Mouse (Mus musculus) bone marrow, adult 2 months (tissue): ENCODE data around the gene Troap. TPM values are rescaled to one million over a fixed set of nuclear protein-coding genes. Genes with fewer than 3 reads are reported as not detected.

ENCODE experiments used
- H3K27ac ChIP-seq: fragments of 200-500 bp; 2 replicates; pipeline ENCODE4 v1.5.1; 2012; ENCODE audit warnings: low read depth, mild to moderate bottlenecking, control low read depth, inconsistent platforms, low read length; ENCODE audit not compliant: control insufficient read depth, poor library complexity, insufficient read depth
- H3K4me1 ChIP-seq: fragments of 200-500 bp; 2 replicates; pipeline ENCODE4 v1.6.1; 2011; ENCODE audit warnings: low read length; ENCODE audit not compliant: control insufficient read depth, insufficient read depth
- H3K4me3 ChIP-seq: fragments of 200-500 bp; replicated peaks from 2 replicates; pipeline ENCODE3; 2011; ENCODE audit warnings: mild to moderate bottlenecking, low read depth, low read length, control low read depth; ENCODE audit not compliant: control insufficient read depth
- CTCF ChIP-seq: fragments of 200-500 bp; IDR thresholded peaks from 2 replicates; pipeline ENCODE4 v1.5.1; 2011; ENCODE audit warnings: low read length, control low read depth; ENCODE audit not compliant: control insufficient read depth, insufficient read depth
- POLR2A ChIP-seq: fragments of 200-500 bp; IDR thresholded peaks from 2 replicates; pipeline ENCODE4 v1.6.1; 2011; ENCODE audit warnings: low read depth, mild to moderate bottlenecking, control low read depth, low read length, borderline replicate concordance; ENCODE audit not compliant: control insufficient read depth
- WGBS: fragments of 180-500 bp; shearing (Covaris S2); methylation state at CpG from one replicate; pipeline ENCODE4 v1.1.7; 2018; 5-methylcytosine and 5-hydroxymethylcytosine counted together
- polyA plus RNA-seq: library from polyadenylated mRNA; stranded (reverse); fragments of >200 nt; gene quantifications from 2 replicates; pipeline ENCODE4 v1.2.4, GENCODE M21; 2011; ENCODE audit warnings: low replicate concordance; ENCODE audit not compliant: missing spikeins, insufficient read depth, insufficient read length

Gene Troap
- polyA plus RNA-seq, 1 experiment, result 103 TPM

DNA sequence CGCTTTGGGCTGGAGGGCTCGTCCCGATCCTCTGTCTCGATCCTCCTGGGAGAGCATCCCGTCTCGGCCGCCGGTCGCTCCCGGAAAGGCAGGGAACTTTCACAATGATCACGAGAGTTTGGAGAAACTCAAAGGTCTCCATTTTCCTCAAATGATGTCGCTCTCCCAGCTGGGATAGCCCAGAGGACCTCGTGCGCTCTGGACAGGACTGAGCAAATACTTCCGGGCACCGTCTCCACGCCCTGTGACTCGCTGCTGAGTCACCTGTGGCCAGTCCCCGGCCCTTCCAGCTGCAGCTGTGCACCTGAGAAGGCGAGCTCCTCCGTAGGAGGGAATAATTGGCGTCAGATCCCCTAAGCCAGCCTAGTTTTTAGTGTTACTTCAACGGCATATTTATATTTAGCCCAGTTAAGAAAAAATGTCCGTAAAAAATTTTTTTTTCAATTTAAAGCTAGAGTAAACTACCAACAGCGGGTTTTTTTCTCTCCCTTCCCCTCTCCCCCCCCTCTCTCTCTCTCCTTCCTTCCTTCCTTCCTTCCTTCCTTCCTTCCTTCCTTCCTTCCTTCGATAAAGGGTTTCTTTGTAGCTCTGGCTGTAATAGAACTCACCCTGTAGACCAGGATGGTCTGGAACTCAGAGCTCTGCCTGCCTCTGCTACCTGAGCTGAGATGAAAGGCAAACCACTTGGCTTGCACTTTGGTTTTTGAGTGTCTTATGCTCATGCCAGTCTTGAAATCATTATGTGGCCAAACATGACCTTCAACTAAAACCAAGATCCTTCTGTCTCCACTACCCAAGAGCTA lies 43.6 kb upstream of the Troap start:
- TF ChIP-seq CTCF, result no peak
- TF ChIP-seq POLR2A, result peak; percentile 57
- Histone ChIP-seq H3K4me3 (peak overlapping the region; percentile 88), H3K4me1 (no peaks in the 10 kb centered on the region; the same call in 1 of the 2 replicates), H3K27ac (peak overlapping the region; percentile 98)
- WGBS, result under 1% methylated on average over 26 of the region's 26 CpGs

DNA sequence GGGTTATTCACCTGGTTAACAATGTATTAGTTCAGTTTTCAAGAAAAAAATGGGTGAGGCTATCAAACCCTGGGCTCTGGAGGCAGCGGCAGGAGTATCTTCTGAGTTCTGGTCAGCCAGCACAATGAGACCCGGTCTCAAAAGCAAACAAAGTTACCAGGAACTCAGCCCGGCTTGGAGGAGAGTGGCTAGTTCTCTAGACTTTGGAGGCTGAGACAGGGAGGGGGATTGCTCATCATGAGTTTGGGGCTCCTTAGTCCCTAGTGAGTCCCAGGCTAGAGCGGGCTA lies 43.0 kb upstream of the Troap start:
- WGBS, result 38% methylated on average over 4 of the region's 4 CpGs
- TF ChIP-seq POLR2A, result no peak
- no peak for TF ChIP-seq CTCF
- Histone ChIP-seq H3K4me1 (no peaks in the 10 kb centered on the region; the same call in 1 of the 2 replicates), H3K27ac (peak overlapping the region; percentile 40; the same call in 1 of the 2 replicates), H3K4me3 (peak overlapping the region; percentile 88)

DNA sequence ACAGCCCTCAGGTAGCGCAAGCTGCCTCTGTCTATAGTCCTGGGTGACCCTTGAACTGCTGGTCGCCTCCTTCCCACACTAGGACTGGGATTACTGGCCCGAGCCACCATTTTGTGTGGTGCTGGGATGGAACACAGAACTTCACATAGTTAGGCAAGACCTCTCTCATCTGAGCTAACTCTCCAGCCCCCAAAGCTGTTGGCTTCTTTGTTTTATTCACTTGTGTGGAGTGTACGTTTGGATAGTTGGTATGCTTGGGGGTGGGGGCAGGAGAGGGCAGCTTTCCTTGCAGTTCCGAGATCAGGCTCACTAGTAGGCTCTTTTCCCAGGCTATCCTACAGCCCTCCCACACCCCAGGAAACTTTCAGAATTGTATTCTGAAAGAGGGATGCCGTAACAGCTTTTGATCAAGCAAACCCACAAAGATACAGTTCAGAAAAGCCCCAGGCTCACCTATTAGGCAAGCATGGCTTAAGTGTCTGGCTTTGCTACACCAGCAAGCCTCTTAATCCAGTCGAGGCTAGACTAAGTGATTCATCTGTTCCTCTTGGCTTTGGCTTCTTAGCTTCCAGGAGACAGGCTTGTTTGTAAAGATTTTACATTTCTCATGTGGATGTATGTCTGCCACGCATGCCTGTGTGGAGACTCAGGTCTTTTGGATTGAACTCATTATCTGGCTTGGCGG lies 42.2 kb upstream of the Troap start:
- TF ChIP-seq POLR2A, result no peak
- no peak for TF ChIP-seq CTCF
- H3K4me3 ChIP-seq, result peak overlapping the region; percentile 64
- H3K27ac ChIP-seq, result peak overlapping the region; percentile 35
- 45% methylated on average over 9 of the region's 9 CpGs for WGBS
- H3K4me1 ChIP-seq, result no peaks in the 10 kb centered on the region; the same call in none of the 2 replicates

DNA sequence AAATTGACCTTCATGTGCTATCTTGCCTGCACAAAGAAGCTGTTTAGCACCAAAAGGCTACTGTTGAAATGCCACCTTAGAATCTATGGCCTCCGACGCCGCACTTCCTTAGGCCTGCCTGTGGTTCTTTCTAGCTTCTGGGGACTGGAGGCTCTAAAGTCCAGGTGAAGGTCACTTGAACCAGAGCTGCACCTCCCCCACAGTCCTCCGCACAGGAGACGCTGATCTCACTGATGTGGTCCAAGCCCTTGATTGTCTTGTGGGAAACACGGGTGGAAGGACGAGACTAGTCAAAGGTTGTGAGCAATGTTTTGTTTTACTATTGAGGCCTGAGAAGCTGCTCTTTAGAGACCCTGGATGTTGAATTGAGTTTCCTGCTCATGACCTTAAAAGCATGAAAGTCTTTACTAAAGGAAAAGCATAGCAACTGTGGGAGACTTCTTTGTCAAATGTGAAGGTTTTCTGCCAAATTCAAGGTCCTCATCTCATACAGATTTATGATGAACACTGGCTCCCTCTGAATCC lies 41.6 kb upstream of the Troap start:
- Histone ChIP-seq H3K4me3 (peak overlapping the region; percentile 64), H3K27ac (peak overlapping the region; percentile 35), H3K4me1 (no peaks in the 10 kb centered on the region; the same call in none of the 2 replicates)
- no peak for TF ChIP-seq CTCF
- no peak for TF ChIP-seq POLR2A
- 35% methylated on average over 7 of the region's 7 CpGs for WGBS

DNA sequence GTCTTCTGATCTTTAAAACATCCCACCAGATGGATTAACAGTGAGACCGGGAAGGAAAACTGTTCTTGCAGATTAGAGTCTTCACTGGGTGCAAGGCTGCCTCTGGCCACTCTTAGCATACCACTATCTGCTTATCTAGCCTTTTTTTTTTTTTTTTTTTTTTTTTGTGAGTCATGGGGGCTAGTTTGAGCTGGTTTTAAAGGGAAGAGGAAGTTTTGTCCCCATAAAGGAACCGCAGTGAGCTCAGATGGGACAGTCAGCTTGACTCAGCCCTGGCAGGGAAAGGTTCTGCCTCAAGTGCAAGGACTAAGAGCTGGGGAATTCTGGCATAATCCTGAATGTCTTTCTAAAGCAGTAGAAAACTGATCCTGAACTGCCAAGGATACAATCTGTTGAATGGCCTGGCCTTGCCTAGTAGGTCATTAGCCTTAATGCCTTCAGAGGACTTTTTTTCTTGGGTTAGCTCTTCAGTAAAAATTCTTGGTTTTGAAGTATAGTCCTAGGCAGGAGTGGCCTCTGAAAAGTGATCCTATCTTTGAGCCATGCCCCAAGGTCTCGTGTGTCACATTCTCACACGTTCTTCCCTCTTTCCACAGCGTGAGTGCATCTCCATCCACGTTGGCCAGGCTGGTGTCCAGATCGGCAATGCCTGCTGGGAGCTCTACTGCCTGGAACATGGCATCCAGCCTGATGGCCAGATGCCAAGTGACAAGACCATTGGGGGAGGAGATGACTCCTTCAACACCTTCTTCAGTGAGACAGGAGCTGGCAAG lies 40.7 kb upstream of the Troap start:
- Histone ChIP-seq H3K4me3 (no peak overlapping the region), H3K4me1 (no peaks in the 10 kb centered on the region; the same call in none of the 2 replicates), H3K27ac (no peak overlapping the region; the same call in 1 of the 2 replicates)
- 53% methylated on average over 7 of the region's 7 CpGs for WGBS
- no peak for TF ChIP-seq CTCF
- no peak for TF ChIP-seq POLR2A

DNA sequence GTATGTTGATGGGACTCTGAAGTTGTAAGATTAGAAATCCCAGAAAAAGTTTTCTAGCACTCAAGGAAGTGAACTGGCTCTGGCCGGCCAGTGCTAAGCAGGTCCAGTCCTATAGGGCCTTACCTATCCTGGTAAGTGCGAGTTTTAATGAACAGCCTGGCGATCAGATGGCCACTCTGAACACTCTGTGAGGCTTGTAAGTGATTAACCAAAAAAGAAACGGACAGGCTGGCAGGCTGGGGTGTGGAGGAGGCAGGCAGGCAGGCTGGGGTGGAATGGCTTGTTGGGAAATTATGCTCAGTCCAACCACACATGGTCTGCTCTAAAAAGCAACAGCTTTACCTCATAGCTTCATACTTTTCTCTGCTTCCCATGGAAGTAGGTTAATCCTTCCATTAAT lies 38.9 kb upstream of the Troap start:
- no peak overlapping the region for H3K27ac ChIP-seq

DNA sequence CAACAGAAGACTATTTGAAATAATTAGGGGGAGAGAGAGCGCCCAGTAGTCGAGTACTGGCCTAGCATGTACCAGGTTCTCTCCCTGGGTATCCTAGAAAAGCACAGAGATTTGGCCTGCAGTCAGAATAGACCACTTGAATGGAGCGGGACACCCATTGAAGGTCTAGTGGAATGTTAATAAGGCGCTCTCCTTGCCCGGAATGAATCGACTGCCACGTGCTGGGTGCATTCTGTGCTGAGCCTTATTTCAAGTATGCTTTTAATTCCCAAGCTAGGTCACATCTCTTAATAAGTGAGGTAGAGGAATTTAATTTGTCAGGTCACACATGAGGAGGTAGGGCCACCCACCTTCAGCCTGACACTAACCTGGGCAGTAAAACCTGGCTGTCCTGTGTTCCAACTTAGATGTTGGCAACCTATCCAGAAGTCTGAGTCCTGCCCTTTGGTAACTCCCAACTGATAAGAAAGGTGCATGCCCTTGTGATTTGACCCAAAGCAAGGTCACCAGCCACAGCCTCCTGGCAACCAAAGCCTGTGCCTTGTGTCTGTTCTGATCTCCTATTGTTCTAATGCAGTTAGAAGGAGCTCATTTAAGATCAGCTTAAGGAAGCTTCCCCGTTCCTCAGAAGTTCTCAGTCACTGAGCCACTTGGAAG lies 38.0 kb upstream of the Troap start:
- H3K27ac ChIP-seq, result no peak overlapping the region
- WGBS, result 94% methylated on average over 8 of the region's 8 CpGs
- H3K4me1 ChIP-seq, result no peaks in the 10 kb centered on the region; the same call in none of the 2 replicates
- TF ChIP-seq POLR2A, result no peak
- no peak overlapping the region for H3K4me3 ChIP-seq

More for the DNA sequence above, 38.9 kb upstream of the Troap start:
- H3K4me3 ChIP-seq, result no peak overlapping the region
- 94% methylated on average over 4 of the region's 4 CpGs for WGBS
- no peaks in the 10 kb centered on the region; the same call in none of the 2 replicates for H3K4me1 ChIP-seq
- TF ChIP-seq POLR2A (no peak), CTCF (no peak)

DNA sequence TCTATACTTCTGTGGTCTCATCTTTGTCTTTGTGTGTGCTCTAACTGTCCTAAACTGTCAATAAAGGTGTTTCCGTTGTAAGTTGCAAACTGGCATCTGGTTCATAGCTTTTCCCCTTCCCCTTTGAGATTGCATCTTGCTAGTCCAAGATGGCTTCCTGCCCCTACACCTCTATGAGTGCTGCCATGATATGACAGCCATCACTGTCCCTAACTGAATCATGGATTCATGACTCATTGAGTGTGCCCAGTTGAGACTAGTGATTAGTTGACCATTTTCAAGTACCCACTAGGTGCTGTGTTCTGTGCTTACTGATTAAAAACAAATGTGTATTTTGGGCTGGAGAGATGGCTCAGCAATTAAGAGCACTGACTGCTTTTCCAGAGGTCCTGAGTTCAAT lies 36.4 kb upstream of the Troap start:
- 78% methylated on average over 1 of the region's 1 CpGs for WGBS
- Histone ChIP-seq H3K4me3 (no peak overlapping the region), H3K4me1 (no peaks in the 10 kb centered on the region; the same call in none of the 2 replicates), H3K27ac (no peak overlapping the region)
- no peak for TF ChIP-seq CTCF
- no peak for TF ChIP-seq POLR2A
